Mouse (Mus musculus): ENCODE data around the gene Fbln1.
A peak's percentile ranks its signal among the peaks of the same experiment; 100 is the strongest.

Fbln1 gene

GRCm38 (mm10) chr15:85206703-85207075 is 940 bp downstream of the Fbln1 start:
- no peak for DNase-seq (ENCODE audit: low read depth, low spot score)

GRCm38 (mm10) chr15:85207081-85207480 is 1.3 kb downstream of the Fbln1 start:
- DNase-seq (ENCODE audit: low read depth, low spot score): peak; percentile 48

- peak; percentile 59 for DNase-seq (ENCODE audit: low read depth, low spot score)
These were observed 2.0 kb downstream of the Fbln1 start for GRCm38 (mm10) chr15:85207763-85208162.

- no peak for DNase-seq (ENCODE audit: low read depth, low spot score)
These were observed 2.6 kb downstream of the Fbln1 start for GRCm38 (mm10) chr15:85208332-85208731.

GRCm38 (mm10) chr15:85209341-85209740 is 3.6 kb downstream of the Fbln1 start:
- DNase-seq (ENCODE audit: low read depth, low spot score): peak; percentile 85

- DNase-seq (ENCODE audit: low read depth, low spot score): peak; percentile 72
These were observed 4.9 kb downstream of the Fbln1 start for GRCm38 (mm10) chr15:85210686-85211085.

- peak; percentile 89 for DNase-seq (ENCODE audit: low read depth, low spot score)
These were observed 5.5 kb downstream of the Fbln1 start for GRCm38 (mm10) chr15:85211101-85211760.

- peak; percentile 82 for DNase-seq (ENCODE audit: low read depth, low spot score)
These were observed 10.5 kb downstream of the Fbln1 start for GRCm38 (mm10) chr15:85216069-85216813.

GRCm38 (mm10) chr15:85218617-85219265 is 13.0 kb downstream of the Fbln1 start:
- DNase-seq (ENCODE audit: low read depth, low spot score): peak; percentile 52

- no peak for DNase-seq (ENCODE audit: low read depth, low spot score)
These were observed 14.6 kb downstream of the Fbln1 start for GRCm38 (mm10) chr15:85220371-85220770.

- DNase-seq (ENCODE audit: low read depth, low spot score): no peak
These were observed 15.5 kb downstream of the Fbln1 start for GRCm38 (mm10) chr15:85221115-85221854.

GRCm38 (mm10) chr15:85225693-85226092 is 19.9 kb downstream of the Fbln1 start:
- no peak for DNase-seq (ENCODE audit: low read depth, low spot score)

GRCm38 (mm10) chr15:85226841-85227240 is 21.1 kb downstream of the Fbln1 start:
- DNase-seq (ENCODE audit: low read depth, low spot score): peak; percentile 87

GRCm38 (mm10) chr15:85228568-85228967 is 22.8 kb downstream of the Fbln1 start:
- DNase-seq (ENCODE audit: low read depth, low spot score): no peak

GRCm38 (mm10) chr15:85229960-85230535 is 24.3 kb downstream of the Fbln1 start:
- no peak for DNase-seq (ENCODE audit: low read depth, low spot score)

GRCm38 (mm10) chr15:85230613-85231012 is 24.9 kb downstream of the Fbln1 start:
- DNase-seq (ENCODE audit: low read depth, low spot score): no peak

GRCm38 (mm10) chr15:85231443-85232255 is 25.9 kb downstream of the Fbln1 start:
- DNase-seq (ENCODE audit: low read depth, low spot score): peak; percentile 76

- DNase-seq (ENCODE audit: low read depth, low spot score): no peak
These were observed 26.4 kb downstream of the Fbln1 start for GRCm38 (mm10) chr15:85232256-85232535.

- DNase-seq (ENCODE audit: low read depth, low spot score): no peak
These were observed 26.9 kb downstream of the Fbln1 start for GRCm38 (mm10) chr15:85232543-85233250.

- DNase-seq (ENCODE audit: low read depth, low spot score): peak; percentile 74
These were observed 27.5 kb downstream of the Fbln1 start for GRCm38 (mm10) chr15:85233251-85233611.

Data from R1 (cell line).